31 mouse cellular contexts compared by ENCODE assay signal in the genomic region with DNA sequence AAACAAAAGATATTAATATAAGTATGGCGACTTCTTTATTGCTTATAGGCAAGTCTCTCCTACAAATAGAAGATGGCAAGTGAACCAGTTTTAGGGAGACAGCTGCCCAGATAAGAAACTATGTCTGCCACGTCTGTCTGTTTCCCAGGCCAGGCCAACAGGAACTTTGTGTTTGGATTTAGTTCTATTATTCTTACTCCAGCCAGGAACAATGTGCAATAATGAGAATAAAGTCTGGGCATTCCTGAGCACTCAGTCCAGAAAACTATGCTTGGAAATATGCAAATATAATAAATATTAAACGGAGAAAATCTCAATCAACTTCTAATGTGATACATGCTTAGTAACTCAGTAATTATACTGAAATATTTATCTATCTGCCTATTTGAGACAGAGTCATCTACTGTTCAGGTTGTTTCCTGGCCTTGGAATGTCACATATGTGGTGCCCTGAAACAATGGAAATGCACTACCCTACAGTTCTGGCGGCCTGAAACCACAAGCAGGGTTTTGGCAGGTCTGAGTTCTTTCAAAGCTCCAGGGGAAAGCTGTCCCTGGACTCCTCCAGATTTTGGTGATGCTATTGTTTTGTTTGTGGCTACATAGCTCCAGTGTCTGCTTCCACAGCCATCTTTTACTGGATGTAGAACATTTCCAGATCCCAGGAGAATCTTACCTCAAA. TPM values are rescaled to one million over a fixed set of nuclear protein-coding genes. Genes with fewer than 3 reads are reported as not detected.
DNase-seq lines count a peak whose midpoint lies in the region; ATAC-seq and TF ChIP-seq lines count a peak whose summit lies in the region.
"Had no signal": no experiment of that assay in that cellular context is flagged by ENCODE, and none has a peak within 500 bp of the region (broad histone marks: within the 10 kb centered on the region; RNA-seq: fewer than 3 reads in every experiment).

No protein-coding gene starts in this region.

- TF ChIP-seq CTCF in heart, postnatal 0 days (IDR thresholded peaks at IDR 0.05; ENCODE audit: low read depth) = no peak

- H3K9ac ChIP-seq in heart, embryonic 13.5 days = no peak overlapping the region
- no peak overlapping the region for H3K9ac ChIP-seq in heart, postnatal 0 days (replicated peaks; ENCODE audit: low read depth, low read length)
- H3K9ac ChIP-seq: hindbrain, embryonic 12.5 days; intestine, embryonic 15.5 days; liver, embryonic 12.5 days; liver, postnatal 0 days had no signal

- intact Hi-C loops in heart, postnatal 36 days (cut with DNase I) = loop anchor here (2.0 to 5.0 kb wide), 2 partner anchors 19 to 38 kb away; a partner anchor contains a TSS

- 53% methylated on average over 4 of the region's 4 CpGs for WGBS in heart, embryonic 13.5 days
- WGBS in heart, embryonic 10.5 days = 61% methylated on average over 4 of the region's 4 CpGs
- 46% methylated on average over 4 of the region's 4 CpGs for WGBS in heart, postnatal 0 days

- no peaks in the 10 kb centered on the region for H3K9me3 ChIP-seq in heart, embryonic 13.5 days
- H3K9me3 ChIP-seq in heart, embryonic 10.5 days = no peaks in the 10 kb centered on the region
- H3K9me3 ChIP-seq in heart, postnatal 0 days (replicated peaks; ENCODE audit: control insufficient read depth, low read length) = no peaks in the 10 kb centered on the region
- H3K9me3 ChIP-seq: hindbrain, embryonic 12.5 days; intestine, embryonic 15.5 days; liver, embryonic 12.5 days had no signal

- no peaks in the 10 kb centered on the region for H3K27me3 ChIP-seq in heart, embryonic 13.5 days (replicated peaks)
- no peaks in the 10 kb centered on the region for H3K27me3 ChIP-seq in heart, embryonic 10.5 days (ENCODE audit: insufficient read depth, poor library complexity, severe bottlenecking)
- H3K27me3 ChIP-seq in heart, postnatal 0 days (ENCODE audit: control insufficient read depth, insufficient read depth, low read length) = no peaks in the 10 kb centered on the region
- H3K27me3 ChIP-seq: hindbrain, embryonic 12.5 days; intestine, embryonic 15.5 days; liver, embryonic 12.5 days had no signal

- H3K27ac ChIP-seq in heart, embryonic 13.5 days (replicated peaks) = peak overlapping the region; percentile 41
- no peak overlapping the region for H3K27ac ChIP-seq in heart, embryonic 10.5 days
- peak overlapping the region; percentile 65 for H3K27ac ChIP-seq in heart, postnatal 0 days (ENCODE audit: low read depth)
- H3K27ac ChIP-seq: hindbrain, embryonic 12.5 days; hindbrain, postnatal 0 days; intestine, embryonic 15.5 days; liver, embryonic 12.5 days; stomach, postnatal 0 days had no signal

- H3K4me3 ChIP-seq in heart, embryonic 13.5 days = no peak overlapping the region
- no peak overlapping the region for H3K4me3 ChIP-seq in heart, embryonic 10.5 days
- no peak overlapping the region for H3K4me3 ChIP-seq in heart, postnatal 0 days (ENCODE audit: low read depth, low read length)
- H3K4me3 ChIP-seq: hindbrain, embryonic 12.5 days; intestine, embryonic 15.5 days; liver, embryonic 12.5 days had no signal

- TF ChIP-seq EP300 in heart, postnatal 0 days (IDR thresholded peaks at IDR 0.05; ENCODE audit: low read depth) = no peak

- peak; percentile 97 for DNase-seq in heart, adult 11 months
- no peak for DNase-seq in heart, postnatal 36 days
- no peak for DNase-seq in heart, embryonic 10.5 days (ENCODE audit: low spot score)
- DNase-seq in lung, postnatal 10 days = peak; percentile 17
- DNase-seq in lung, postnatal 4 days = no peak
- DNase-seq in heart, postnatal 0 days (ENCODE audit: low spot score) = peak; percentile 32
- DNase-seq in embryo, embryonic 10.5 days (ENCODE audit: low spot score) = no peak
- DNase-seq: adrenal gland, adult 2 months; adrenal gland, postnatal 36 days; cerebellum, adult 2 months; cerebellum, postnatal 14 days; gastrocnemius, postnatal 25 days; kidney, adult 2 months; kidney, postnatal 10 days; layer of hippocampus, postnatal 36 days; left cerebral cortex, postnatal 4 days; liver, postnatal 0 days; right cerebral cortex, adult 18-20 months; right cerebral cortex, postnatal 4 days; thymus, adult 18-20 months; thymus, postnatal 36 days had no signal

- H3K36me3 ChIP-seq in heart, embryonic 13.5 days = no peaks in the 10 kb centered on the region
- H3K36me3 ChIP-seq in heart, embryonic 10.5 days = no peaks in the 10 kb centered on the region
- no peaks in the 10 kb centered on the region for H3K36me3 ChIP-seq in heart, postnatal 0 days (replicated peaks; ENCODE audit: control insufficient read depth, insufficient read depth, low read length)
- H3K36me3 ChIP-seq: hindbrain, embryonic 12.5 days; intestine, embryonic 15.5 days; liver, embryonic 12.5 days had no signal

- H3K4me1 ChIP-seq in heart, embryonic 13.5 days = peaks cover 19% of the 10 kb centered on the region; the same call in 1 of the 2 replicates
- H3K4me1 ChIP-seq in heart, embryonic 10.5 days = no peaks in the 10 kb centered on the region
- peaks cover 3% of the 10 kb centered on the region; the same call in 1 of the 2 replicates for H3K4me1 ChIP-seq in heart, postnatal 0 days (ENCODE audit: control insufficient read depth, insufficient read depth)
- H3K4me1 ChIP-seq: hindbrain, embryonic 12.5 days; liver, embryonic 12.5 days had no signal

- H3K4me2 ChIP-seq in heart, embryonic 13.5 days = no peak overlapping the region
- no peak overlapping the region for H3K4me2 ChIP-seq in heart, postnatal 0 days (ENCODE audit: low read depth, low read length)
- H3K4me2 ChIP-seq: hindbrain, embryonic 12.5 days; intestine, embryonic 15.5 days; liver, embryonic 12.5 days; midbrain, embryonic 11.5 days had no signal

- ATAC-seq in heart, embryonic 13.5 days (ENCODE audit: extremely low read depth, insufficient number of reproducible peaks, low FRiP score, low TSS enrichment) = no peak
- no peak for ATAC-seq in heart, postnatal 0 days (ENCODE audit: insufficient read depth, low read depth)
- ATAC-seq: CD4-positive, CD25-positive, alpha-beta regulatory T cell, adult 4 months; forebrain, embryonic 14.5 days; hindbrain, postnatal 0 days; intestine, embryonic 15.5 days; liver, embryonic 12.5 days; liver, postnatal 0 days; midbrain, embryonic 16.5 days had no signal

RNA-seq across cellular contexts. Expression of a gene that starts 39.4 kb away (rescaled TPM):
- 10 to 100 TPM; 66.9 to 69.8 TPM for total RNA-seq in heart, postnatal 36 days (2021)
- 19.0 and 20.4 TPM in 2 replicates for polyA plus RNA-seq in heart, embryonic 13.5 days (2015; fragmentation: Nextera tagmentation; extraction: Ambion mirVana)
- polyA plus RNA-seq in heart, embryonic 10.5 days (2016; fragmentation: Nextera tagmentation; extraction: Ambion mirVana) = 4.2 and 6.1 TPM in 2 replicates
- 18.0 and 31.0 TPM in 2 replicates for total RNA-seq in heart, postnatal 0 days (2014; rRNA removed; ENCODE audit: low replicate concordance)
- 67.7 TPM in 2 replicates for polyA plus RNA-seq in heart, postnatal 0 days (2015; fragmentation: Nextera tagmentation; extraction: Ambion mirVana)

Comparison
In these comparisons a context has a peak if more than half of its experiments do, and no peak if none do; other contexts are left out.
1. DNase-seq: peak in heart, adult 11 months (single experiment), lung, postnatal 10 days (single experiment) and heart, postnatal 0 days (single experiment); none in heart, postnatal 36 days (0 of 2), heart, embryonic 10.5 days (single experiment), lung, postnatal 4 days (0 of 2) and embryo, embryonic 10.5 days (single experiment).